Mouse (Mus musculus): ENCODE results near the gene Gm17304. TPM values are rescaled to one million over a fixed set of nuclear protein-coding genes. Genes with fewer than 3 reads are reported as not detected.
A peak's percentile ranks its signal among the peaks of the same experiment; 100 is the strongest.

Gene Gm17304
- polyA plus RNA-seq, 1 experiment from 2014 or later, result not detected

- 0 out of 2 replicates have a peak overlapping the region, but pooled peaks have one; percentile 21 for H3K27ac ChIP-seq (ENCODE audit: low read length)
- ATAC-seq (replicated peaks; ENCODE audit: extremely low read depth, insufficient read depth, low FRiP score), result no peak; the same call in 1 of the 2 replicates
- 43% methylated on average over 5 of the region's 5 CpGs for WGBS
Observed at GRCm38 (mm10) chr5:106607081-106607480, 1.8 kb upstream of the Gm17304 start.

DNA sequence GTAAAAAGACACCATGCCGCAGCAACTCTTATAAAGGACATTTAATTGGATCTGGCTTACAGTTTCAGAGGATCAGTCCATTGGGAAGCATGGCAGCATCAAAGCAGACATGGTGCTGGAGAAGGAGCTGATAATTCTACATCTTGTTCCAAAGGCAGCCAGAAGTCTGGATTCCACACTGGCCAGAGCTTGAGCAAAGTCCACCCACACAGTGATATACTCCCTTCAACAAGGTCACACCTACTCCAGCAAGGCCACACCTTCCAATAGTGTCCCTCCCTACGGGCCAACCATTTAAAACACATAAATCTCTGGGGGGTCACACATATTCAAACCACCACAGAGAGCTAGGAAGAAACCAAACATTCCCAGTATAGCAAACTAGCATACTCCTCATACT, 3.3 kb downstream of the Gm17304 start:
- ATAC-seq (replicated peaks; ENCODE audit: extremely low read depth, insufficient read depth, low FRiP score), result no peak
- H3K9me3 ChIP-seq (replicated peaks; ENCODE audit: control insufficient read depth, low read length), result no peaks in the 10 kb centered on the region
- H3K27me3 ChIP-seq (ENCODE audit: control insufficient read depth, insufficient read depth, low read length), result no peaks in the 10 kb centered on the region
- no peak overlapping the region for H3K27ac ChIP-seq (ENCODE audit: low read length)
- WGBS, result 87% methylated on average over 2 of the region's 2 CpGs
- H3K4me2 ChIP-seq (ENCODE audit: low read depth, low read length), result no peak overlapping the region
- H3K9ac ChIP-seq (ENCODE audit: low read length), result no peak overlapping the region
- peaks cover 10% of the 10 kb centered on the region for H3K36me3 ChIP-seq (ENCODE audit: control insufficient read depth, insufficient read depth)
- 0 out of 2 replicates have a peak, but pooled peaks cover 2% of the 10 kb centered on the region for H3K4me1 ChIP-seq (ENCODE audit: control insufficient read depth, insufficient read depth, low read length)
- H3K4me3 ChIP-seq (ENCODE audit: low read length), result no peak overlapping the region

More at GRCm38 (mm10) chr5:106607081-106607480, 1.8 kb upstream of the Gm17304 start:
- Histone ChIP-seq H3K4me2 (ENCODE audit: low read depth, low read length) (no peak overlapping the region), H3K36me3 (ENCODE audit: control insufficient read depth, insufficient read depth) (peaks cover 7% of the 10 kb centered on the region), H3K4me1 (ENCODE audit: control insufficient read depth, insufficient read depth, low read length) (peaks cover 5% of the 10 kb centered on the region; the same call in 1 of the 2 replicates), H3K9ac (ENCODE audit: low read length) (no peak overlapping the region), H3K4me3 (ENCODE audit: low read length) (no peak overlapping the region), H3K27me3 (ENCODE audit: control insufficient read depth, insufficient read depth, low read length) (no peaks in the 10 kb centered on the region), H3K9me3 (replicated peaks; ENCODE audit: control insufficient read depth, low read length) (no peaks in the 10 kb centered on the region)

DNA sequence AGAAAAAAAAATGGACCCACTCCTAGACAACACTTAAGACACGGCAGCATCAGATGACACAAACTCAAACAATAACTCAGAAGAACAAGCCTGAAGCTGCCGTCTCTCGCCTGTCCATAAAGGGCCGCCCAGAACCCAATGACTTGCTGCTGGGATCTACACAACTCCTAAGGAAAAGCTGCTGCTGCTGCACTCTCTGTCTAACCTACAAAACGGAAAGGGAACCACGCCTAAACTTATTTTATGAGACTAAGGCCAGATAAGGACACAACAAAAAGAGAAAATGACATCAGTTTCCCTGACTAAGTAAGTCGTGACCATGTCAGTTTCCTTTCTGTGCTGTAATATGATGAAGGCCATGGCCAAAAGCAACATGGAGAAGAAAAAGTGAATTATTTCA, 5.7 kb downstream of the Gm17304 start:
- Histone ChIP-seq H3K9me3 (replicated peaks; ENCODE audit: control insufficient read depth, low read length) (no peaks in the 10 kb centered on the region), H3K4me3 (ENCODE audit: low read length) (no peak overlapping the region), H3K27ac (ENCODE audit: low read length) (peak overlapping the region; percentile 2; the same call in 1 of the 2 replicates), H3K4me1 (ENCODE audit: control insufficient read depth, insufficient read depth, low read length) (no peaks in the 10 kb centered on the region), H3K27me3 (ENCODE audit: control insufficient read depth, insufficient read depth, low read length) (no peaks in the 10 kb centered on the region), H3K4me2 (ENCODE audit: low read depth, low read length) (no peak overlapping the region), H3K36me3 (ENCODE audit: control insufficient read depth, insufficient read depth) (peaks cover 13% of the 10 kb centered on the region), H3K9ac (ENCODE audit: low read length) (no peak overlapping the region)
- 67% methylated on average over 7 of the region's 7 CpGs for WGBS
- ATAC-seq (replicated peaks; ENCODE audit: extremely low read depth, insufficient read depth, low FRiP score), result no peak

DNA sequence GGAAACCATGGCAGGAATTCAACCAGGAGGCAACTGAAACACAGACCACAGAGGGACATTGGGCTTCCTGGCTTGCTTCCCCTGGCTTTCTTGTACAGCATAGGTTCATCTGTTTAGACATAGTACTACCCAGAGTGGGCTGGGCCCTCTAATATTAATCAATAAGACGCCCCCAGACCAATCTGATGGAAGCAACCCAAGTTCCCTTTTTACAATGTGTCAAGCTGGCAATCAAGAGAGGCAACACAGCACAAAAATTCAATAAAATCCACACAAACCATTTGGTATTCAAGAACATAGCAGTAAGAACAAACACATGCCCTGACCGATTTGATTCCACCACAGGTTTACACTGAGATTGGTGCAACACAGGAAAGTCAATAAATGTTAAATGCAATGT, 6.1 kb downstream of the Gm17304 start:
- Histone ChIP-seq H3K27ac (ENCODE audit: low read length) (peak overlapping the region; percentile 2; the same call in 1 of the 2 replicates), H3K9ac (ENCODE audit: low read length) (no peak overlapping the region), H3K9me3 (replicated peaks; ENCODE audit: control insufficient read depth, low read length) (no peaks in the 10 kb centered on the region), H3K4me1 (ENCODE audit: control insufficient read depth, insufficient read depth, low read length) (no peaks in the 10 kb centered on the region), H3K36me3 (ENCODE audit: control insufficient read depth, insufficient read depth) (peaks cover 13% of the 10 kb centered on the region), H3K4me2 (ENCODE audit: low read depth, low read length) (no peak overlapping the region), H3K4me3 (ENCODE audit: low read length) (no peak overlapping the region), H3K27me3 (ENCODE audit: control insufficient read depth, insufficient read depth, low read length) (no peaks in the 10 kb centered on the region)
- ATAC-seq (replicated peaks; ENCODE audit: extremely low read depth, insufficient read depth, low FRiP score), result no peak
- 87% methylated on average over 2 of the region's 2 CpGs for WGBS

DNA sequence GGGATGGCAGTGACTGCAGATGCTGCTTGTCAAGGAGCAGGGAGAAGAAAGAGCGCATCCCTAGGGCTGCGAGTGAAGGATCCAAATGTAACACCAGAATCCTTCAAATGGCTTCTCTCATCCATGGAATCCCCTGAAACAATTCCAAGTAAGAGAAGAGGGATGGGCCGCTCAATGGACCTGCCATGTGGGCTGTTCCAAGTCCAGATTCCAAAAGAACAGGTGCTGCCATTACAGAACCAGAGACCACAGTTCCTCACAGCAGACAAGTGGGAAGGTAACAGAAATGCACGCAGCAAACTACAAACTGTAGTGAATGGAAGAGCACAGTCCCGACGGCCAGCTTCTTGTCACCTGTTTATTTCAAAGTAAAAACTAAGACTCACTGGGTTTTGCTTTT, 11.5 kb downstream of the Gm17304 start:
- peaks cover 8% of the 10 kb centered on the region for H3K36me3 ChIP-seq (ENCODE audit: control insufficient read depth, insufficient read depth)
- H3K9ac ChIP-seq (ENCODE audit: low read length), result no peak overlapping the region
- H3K27me3 ChIP-seq (ENCODE audit: control insufficient read depth, insufficient read depth, low read length), result no peaks in the 10 kb centered on the region
- H3K9me3 ChIP-seq (replicated peaks; ENCODE audit: control insufficient read depth, low read length), result no peaks in the 10 kb centered on the region
- no peak overlapping the region for H3K4me2 ChIP-seq (ENCODE audit: low read depth, low read length)
- ATAC-seq (replicated peaks; ENCODE audit: extremely low read depth, insufficient read depth, low FRiP score), result no peak
- H3K4me3 ChIP-seq (ENCODE audit: low read length), result no peak overlapping the region
- H3K27ac ChIP-seq (ENCODE audit: low read length), result no peak overlapping the region
- 94% methylated on average over 6 of the region's 6 CpGs for WGBS
- 0 out of 2 replicates have a peak, but pooled peaks cover 4% of the 10 kb centered on the region for H3K4me1 ChIP-seq (ENCODE audit: control insufficient read depth, insufficient read depth, low read length)

- H3K27ac ChIP-seq (ENCODE audit: low read length), result no peak overlapping the region
- H3K9ac ChIP-seq (ENCODE audit: low read length), result no peak overlapping the region
- H3K36me3 ChIP-seq (ENCODE audit: control insufficient read depth, insufficient read depth), result peaks cover 8% of the 10 kb centered on the region
Observed at GRCm38 (mm10) chr5:106622193-106622592, 13.3 kb downstream of the Gm17304 start.

GRCm38 (mm10) chr5:106623337-106623736, 14.4 kb downstream of the Gm17304 start:
- WGBS, result 72% methylated on average over 4 of the region's 4 CpGs
- Histone ChIP-seq H3K9ac (ENCODE audit: low read length) (no peak overlapping the region), H3K27ac (ENCODE audit: low read length) (no peak overlapping the region), H3K4me3 (ENCODE audit: low read length) (no peak overlapping the region), H3K27me3 (ENCODE audit: control insufficient read depth, insufficient read depth, low read length) (no peaks in the 10 kb centered on the region), H3K36me3 (ENCODE audit: control insufficient read depth, insufficient read depth) (peaks cover 6% of the 10 kb centered on the region), H3K9me3 (replicated peaks; ENCODE audit: control insufficient read depth, low read length) (no peaks in the 10 kb centered on the region), H3K4me2 (ENCODE audit: low read depth, low read length) (no peak overlapping the region), H3K4me1 (ENCODE audit: control insufficient read depth, insufficient read depth, low read length) (0 out of 2 replicates have a peak, but pooled peaks cover 6% of the 10 kb centered on the region)
- no peak for ATAC-seq (replicated peaks; ENCODE audit: extremely low read depth, insufficient read depth, low FRiP score)

More at GRCm38 (mm10) chr5:106622193-106622592, 13.3 kb downstream of the Gm17304 start:
- ATAC-seq (replicated peaks; ENCODE audit: extremely low read depth, insufficient read depth, low FRiP score), result no peak
- 92% methylated on average over 5 of the region's 5 CpGs for WGBS
- H3K4me3 ChIP-seq (ENCODE audit: low read length), result no peak overlapping the region
- H3K9me3 ChIP-seq (replicated peaks; ENCODE audit: control insufficient read depth, low read length), result no peaks in the 10 kb centered on the region
- H3K4me1 ChIP-seq (ENCODE audit: control insufficient read depth, insufficient read depth, low read length), result 0 out of 2 replicates have a peak, but pooled peaks cover 4% of the 10 kb centered on the region
- no peaks in the 10 kb centered on the region for H3K27me3 ChIP-seq (ENCODE audit: control insufficient read depth, insufficient read depth, low read length)
- no peak overlapping the region for H3K4me2 ChIP-seq (ENCODE audit: low read depth, low read length)

GRCm38 (mm10) chr5:106628369-106629149, 19.7 kb downstream of the Gm17304 start:
- H3K36me3 ChIP-seq (ENCODE audit: control insufficient read depth, insufficient read depth), result 0 out of 2 replicates have a peak, but pooled peaks cover 2% of the 10 kb centered on the region
- H3K27me3 ChIP-seq (ENCODE audit: control insufficient read depth, insufficient read depth, low read length), result no peaks in the 10 kb centered on the region
- 66% methylated on average over 8 of the region's 8 CpGs for WGBS
- no peak overlapping the region for H3K4me3 ChIP-seq (ENCODE audit: low read length)
- no peak overlapping the region for H3K27ac ChIP-seq (ENCODE audit: low read length)
- peaks cover 10% of the 10 kb centered on the region; the same call in 1 of the 2 replicates for H3K4me1 ChIP-seq (ENCODE audit: control insufficient read depth, insufficient read depth, low read length)
- H3K9me3 ChIP-seq (replicated peaks; ENCODE audit: control insufficient read depth, low read length), result no peaks in the 10 kb centered on the region
- H3K4me2 ChIP-seq (ENCODE audit: low read depth, low read length), result no peak overlapping the region
- H3K9ac ChIP-seq (ENCODE audit: low read length), result no peak overlapping the region
- ATAC-seq (replicated peaks; ENCODE audit: extremely low read depth, insufficient read depth, low FRiP score), result no peak

GRCm38 (mm10) chr5:106636423-106636946, 27.6 kb downstream of the Gm17304 start:
- no peak for ATAC-seq (replicated peaks; ENCODE audit: extremely low read depth, insufficient read depth, low FRiP score)
- H3K27ac ChIP-seq (ENCODE audit: low read length), result no peak overlapping the region
- H3K36me3 ChIP-seq (ENCODE audit: control insufficient read depth, insufficient read depth), result peaks cover 34% of the 10 kb centered on the region
- no peaks in the 10 kb centered on the region for H3K27me3 ChIP-seq (ENCODE audit: control insufficient read depth, insufficient read depth, low read length)
- H3K4me1 ChIP-seq (ENCODE audit: control insufficient read depth, insufficient read depth, low read length), result peaks cover 3% of the 10 kb centered on the region
- no peak overlapping the region for H3K4me2 ChIP-seq (ENCODE audit: low read depth, low read length)
- H3K4me3 ChIP-seq (ENCODE audit: low read length), result no peak overlapping the region
- H3K9ac ChIP-seq (ENCODE audit: low read length), result no peak overlapping the region
- 77% methylated on average over 13 of the region's 13 CpGs for WGBS
- no peaks in the 10 kb centered on the region for H3K9me3 ChIP-seq (replicated peaks; ENCODE audit: control insufficient read depth, low read length)
